Mouse (Mus musculus) kidney, embryonic 15.5 days (tissue): Measurements from ENCODE around the gene Krtap28-10. TPM values are rescaled to one million over a fixed set of nuclear protein-coding genes. Genes with fewer than 3 reads are reported as not detected.

ENCODE experiments used
- ATAC-seq: fragments of 200-750 bp; cut with Nextera tagmentation; replicated peaks from 2 replicates; pipeline ENCODE4 v1.8.0; 2017; ENCODE audit warnings: moderate TSS enrichment; ENCODE audit not compliant: low FRiP score
- H3K27ac ChIP-seq: fragments of 300-500 bp; sonication (generic); 2 replicates; pipeline ENCODE4 v1.5.1; 2015; ENCODE audit warnings: mild to moderate bottlenecking, inconsistent platforms
- H3K27me3 ChIP-seq: fragments of 300-500 bp; sonication (generic); 2 replicates; pipeline ENCODE4 v1.6.1; 2015; ENCODE audit warnings: inconsistent platforms
- H3K36me3 ChIP-seq: fragments of 300-500 bp; sonication (generic); 2 replicates; pipeline ENCODE4 v1.6.1; 2015; ENCODE audit warnings: inconsistent platforms
- H3K4me1 ChIP-seq: fragments of 300-500 bp; sonication (generic); 2 replicates; pipeline ENCODE4 v1.6.1; 2015; ENCODE audit warnings: inconsistent platforms
- H3K4me2 ChIP-seq: fragments of 300-500 bp; sonication (generic); 2 replicates; pipeline ENCODE4 v1.6.1; 2015; ENCODE audit warnings: moderate library complexity, mild to moderate bottlenecking, inconsistent platforms
- H3K4me3 ChIP-seq: fragments of 300-500 bp; sonication (generic); replicated peaks from 2 replicates; pipeline ENCODE4 v1.5.1; 2015; ENCODE audit warnings: mild to moderate bottlenecking, inconsistent platforms
- H3K9ac ChIP-seq: fragments of 300-500 bp; sonication (generic); 2 replicates; pipeline ENCODE4 v1.6.1; 2015; ENCODE audit warnings: mild to moderate bottlenecking, inconsistent platforms
- H3K9me3 ChIP-seq: fragments of 300-500 bp; sonication (generic); replicated peaks from 2 replicates; pipeline ENCODE4 v1.6.1; 2016; ENCODE audit warnings: inconsistent platforms
- WGBS: fragments of 180-500 bp; shearing (Covaris S2); methylation state at CpG from one replicate; pipeline ENCODE4 v1.1.7; 2015; ENCODE audit warnings: mixed read lengths; 5-methylcytosine and 5-hydroxymethylcytosine counted together
- polyA plus RNA-seq: library from polyadenylated mRNA; unstranded; fragments of >200 nt; fragmentation: Nextera tagmentation; extraction: Ambion mirVana; gene quantifications from 2 replicates; pipeline ENCODE4 v1.2.1, GENCODE M21; 2015

The Krtap28-10 gene
- not detected in 2 replicates for polyA plus RNA-seq

- Histone ChIP-seq H3K4me1 (no peaks in the 10 kb centered on the region), H3K4me3 (no peak within 1 kb of the TSS), H3K9me3 (no peaks in the 10 kb centered on the region), H3K27ac (no peak within 1 kb of the TSS), H3K9ac (no peak within 1 kb of the TSS), H3K4me2 (no peak within 1 kb of the TSS), H3K36me3 (no peaks in the 10 kb centered on the region), H3K27me3 (0 out of 2 replicates have a peak, but pooled peaks cover 3% of the 10 kb centered on the region)
- WGBS, result 92% methylated on average over 2 of the region's 2 CpGs
- ATAC-seq, result no peak
Observed at GRCm38 (mm10) chr1:83042380-83042779, at the start of gene Krtap28-10. Krtap28-10 (minus strand) TSS chr1:83042480.

GRCm38 (mm10) chr1:83091268-83091667 lies 49.0 kb upstream of the Krtap28-10 start:
- Histone ChIP-seq H3K9ac (no peak overlapping the region), H3K27ac (no peak overlapping the region), H3K36me3 (no peaks in the 10 kb centered on the region), H3K4me2 (no peak overlapping the region), H3K9me3 (no peaks in the 10 kb centered on the region), H3K4me3 (no peak overlapping the region), H3K4me1 (no peaks in the 10 kb centered on the region), H3K27me3 (no peaks in the 10 kb centered on the region)
- no peak for ATAC-seq
- WGBS, result 69% methylated on average over 3 of the region's 3 CpGs

- H3K27me3 ChIP-seq, result no peaks in the 10 kb centered on the region
- no peaks in the 10 kb centered on the region for H3K36me3 ChIP-seq
- no peak overlapping the region for H3K9ac ChIP-seq
- WGBS, result 70% methylated on average over 2 of the region's 2 CpGs
- no peak overlapping the region for H3K4me3 ChIP-seq
- no peaks in the 10 kb centered on the region for H3K9me3 ChIP-seq
- H3K4me1 ChIP-seq, result no peaks in the 10 kb centered on the region
- no peak overlapping the region for H3K4me2 ChIP-seq
- H3K27ac ChIP-seq, result no peak overlapping the region
- ATAC-seq, result peak; percentile 71
Observed at GRCm38 (mm10) chr1:83084790-83085189, 42.5 kb upstream of the Krtap28-10 start.

- Histone ChIP-seq H3K9ac (no peak overlapping the region), H3K9me3 (no peaks in the 10 kb centered on the region), H3K4me2 (no peak overlapping the region), H3K27me3 (no peaks in the 10 kb centered on the region), H3K27ac (no peak overlapping the region), H3K4me1 (0 out of 2 replicates have a peak, but pooled peaks cover 3% of the 10 kb centered on the region), H3K4me3 (no peak overlapping the region), H3K36me3 (no peaks in the 10 kb centered on the region)
- 72% methylated on average over 6 of the region's 6 CpGs for WGBS
- ATAC-seq, result no peak
Observed at GRCm38 (mm10) chr1:83077016-83077415, 34.7 kb upstream of the Krtap28-10 start.

GRCm38 (mm10) chr1:83076190-83076917 lies 34.1 kb upstream of the Krtap28-10 start:
- no peak overlapping the region for H3K27ac ChIP-seq
- H3K27me3 ChIP-seq, result no peaks in the 10 kb centered on the region
- WGBS, result 45% methylated on average over 11 of the region's 11 CpGs
- ATAC-seq, result peak; percentile 76
- H3K36me3 ChIP-seq, result no peaks in the 10 kb centered on the region
- no peak overlapping the region for H3K9ac ChIP-seq
- peak overlapping the region; percentile 24 for H3K4me3 ChIP-seq
- H3K9me3 ChIP-seq, result no peaks in the 10 kb centered on the region
- H3K4me2 ChIP-seq, result peak overlapping the region; percentile 53
- 0 out of 2 replicates have a peak, but pooled peaks cover 3% of the 10 kb centered on the region for H3K4me1 ChIP-seq

- Histone ChIP-seq H3K4me3 (peak overlapping the region; percentile 24), H3K27me3 (no peaks in the 10 kb centered on the region), H3K9me3 (no peaks in the 10 kb centered on the region), H3K36me3 (no peaks in the 10 kb centered on the region), H3K4me2 (peak overlapping the region; percentile 53), H3K4me1 (0 out of 2 replicates have a peak, but pooled peaks cover 3% of the 10 kb centered on the region), H3K27ac (no peak overlapping the region), H3K9ac (no peak overlapping the region)
- WGBS, result 41% methylated on average over 15 of the region's 15 CpGs
- no peak for ATAC-seq
Observed at GRCm38 (mm10) chr1:83075526-83076189, 33.4 kb upstream of the Krtap28-10 start.

GRCm38 (mm10) chr1:83067205-83067604 lies 24.9 kb upstream of the Krtap28-10 start:
- Histone ChIP-seq H3K36me3 (no peaks in the 10 kb centered on the region), H3K27me3 (no peaks in the 10 kb centered on the region), H3K4me1 (no peaks in the 10 kb centered on the region), H3K9ac (no peak overlapping the region), H3K4me2 (no peak overlapping the region), H3K9me3 (no peaks in the 10 kb centered on the region), H3K4me3 (no peak overlapping the region), H3K27ac (no peak overlapping the region)
- 84% methylated on average over 10 of the region's 10 CpGs for WGBS
- no peak for ATAC-seq

GRCm38 (mm10) chr1:83066577-83066976 lies 24.3 kb upstream of the Krtap28-10 start:
- Histone ChIP-seq H3K36me3 (no peaks in the 10 kb centered on the region), H3K27ac (no peak overlapping the region), H3K9ac (no peak overlapping the region), H3K4me2 (no peak overlapping the region), H3K4me1 (no peaks in the 10 kb centered on the region), H3K9me3 (no peaks in the 10 kb centered on the region), H3K4me3 (no peak overlapping the region), H3K27me3 (no peaks in the 10 kb centered on the region)
- ATAC-seq, result no peak
- WGBS, result 88% methylated on average over 4 of the region's 4 CpGs

GRCm38 (mm10) chr1:83064851-83065250 lies 22.6 kb upstream of the Krtap28-10 start:
- no peaks in the 10 kb centered on the region for H3K4me1 ChIP-seq
- H3K9me3 ChIP-seq, result no peaks in the 10 kb centered on the region
- H3K27me3 ChIP-seq, result no peaks in the 10 kb centered on the region
- H3K27ac ChIP-seq, result no peak overlapping the region
- H3K36me3 ChIP-seq, result no peaks in the 10 kb centered on the region
- H3K4me2 ChIP-seq, result no peak overlapping the region
- no peak overlapping the region for H3K9ac ChIP-seq
- 32% methylated on average over 3 of the region's 3 CpGs for WGBS
- H3K4me3 ChIP-seq, result no peak overlapping the region
- no peak for ATAC-seq

GRCm38 (mm10) chr1:83060643-83061042 lies 18.4 kb upstream of the Krtap28-10 start, which contains the start of gene Krtap28-13:
Krtap28-13 (plus strand) TSS chr1:83060930.
- H3K27me3 ChIP-seq, result no peaks in the 10 kb centered on the region
- WGBS, result 91% methylated on average over 4 of the region's 4 CpGs
- no peaks in the 10 kb centered on the region for H3K36me3 ChIP-seq
- H3K9me3 ChIP-seq, result no peaks in the 10 kb centered on the region
- no peak within 1 kb of the TSS for H3K9ac ChIP-seq
- no peak within 1 kb of the TSS for H3K27ac ChIP-seq
- no peak within 1 kb of the TSS for H3K4me2 ChIP-seq
- no peaks in the 10 kb centered on the region for H3K4me1 ChIP-seq
- ATAC-seq, result no peak
- no peak within 1 kb of the TSS for H3K4me3 ChIP-seq

GRCm38 (mm10) chr1:83059278-83059677 lies 17.0 kb upstream of the Krtap28-10 start, which contains the start of gene A030005K14Rik:
A030005K14Rik (minus strand) TSS chr1:83059378.
- Histone ChIP-seq H3K9me3 (no peaks in the 10 kb centered on the region), H3K4me3 (no peak within 1 kb of the TSS), H3K27ac (no peak within 1 kb of the TSS), H3K4me1 (no peaks in the 10 kb centered on the region), H3K36me3 (no peaks in the 10 kb centered on the region), H3K4me2 (no peak within 1 kb of the TSS), H3K9ac (no peak within 1 kb of the TSS), H3K27me3 (no peaks in the 10 kb centered on the region)
- no peak for ATAC-seq
- 84% methylated on average over 9 of the region's 9 CpGs for WGBS

GRCm38 (mm10) chr1:83058481-83058880 lies 16.2 kb upstream of the Krtap28-10 start:
- Histone ChIP-seq H3K9me3 (no peaks in the 10 kb centered on the region), H3K4me1 (no peaks in the 10 kb centered on the region), H3K4me3 (no peak overlapping the region), H3K27me3 (no peaks in the 10 kb centered on the region), H3K27ac (no peak overlapping the region), H3K36me3 (no peaks in the 10 kb centered on the region), H3K9ac (no peak overlapping the region), H3K4me2 (no peak overlapping the region)
- ATAC-seq, result no peak
- 29% methylated on average over 1 of the region's 1 CpGs for WGBS
